In genomic region chr5:74189484-74190160, GRCm38 (mm10) we compare ENCODE assay signal across 15 mouse cellular contexts. TPM values are rescaled to one million over a fixed set of nuclear protein-coding genes. Genes with fewer than 3 reads are reported as not detected.
DNase-seq lines count a peak whose midpoint lies in the region; ATAC-seq and TF ChIP-seq lines count a peak whose summit lies in the region.
"Had no signal": no experiment of that assay in that cellular context is flagged by ENCODE, and none has a peak within 500 bp of the region (broad histone marks: within the 10 kb centered on the region; RNA-seq: fewer than 3 reads in every experiment).

No protein-coding gene starts in this region.

- DNase-seq in heart, postnatal 25 days (ENCODE audit: low spot score), result no peak
- DNase-seq in layer of hippocampus, adult 2 months (ENCODE audit: low spot score in 2 of 2), result no peak
- DNase-seq in layer of hippocampus, postnatal 36 days, result no peak
- DNase-seq in brain, adult 2 months (ENCODE audit: low read depth, low spot score), result peak; percentile 79
- no peak for DNase-seq in thymus, postnatal 36 days
- DNase-seq: adrenal gland, adult 2 months; cerebellum, postnatal 25 days; retina, postnatal 1 day; thymus, adult 2 months had no signal

- no peak overlapping the region for H3K4me3 ChIP-seq in heart, embryonic 12.5 days
- peak overlapping the region; percentile 6; the same call in 1 of the 2 replicates for H3K4me3 ChIP-seq in layer of hippocampus, adult 2 months
- H3K4me3 ChIP-seq in embryonic fibroblast, embryonic 13.5 days (ENCODE audit: insufficient read depth, low read length), result no peak overlapping the region

- peak overlapping the region; percentile 41; the same call in 1 of the 2 replicates for H3K9ac ChIP-seq in heart, embryonic 12.5 days
- H3K9ac ChIP-seq: hindbrain, embryonic 14.5 days; liver, embryonic 14.5 days had no signal

- no peak for TF ChIP-seq POLR2A in embryonic fibroblast, embryonic 13.5 days (IDR thresholded peaks at IDR 0.05; ENCODE audit: low read depth, low read length)

- peak overlapping the region; percentile 31; the same call in 1 of the 2 replicates for H3K27ac ChIP-seq in heart, embryonic 12.5 days (ENCODE audit: poor library complexity, severe bottlenecking)
- H3K27ac ChIP-seq in layer of hippocampus, adult 2 months, result peak overlapping the region; percentile 74
- H3K27ac ChIP-seq in embryonic fibroblast, embryonic 13.5 days (ENCODE audit: insufficient read depth, low read length), result peak overlapping the region; percentile 1; the same call in 1 of the 2 replicates
- H3K27ac ChIP-seq: hindbrain, embryonic 14.5 days; liver, embryonic 14.5 days had no signal

- ATAC-seq in heart, embryonic 12.5 days (ENCODE audit: insufficient number of reproducible peaks, low FRiP score), result no peak
- ATAC-seq: Patski had no signal

- H3K27me3 ChIP-seq in heart, embryonic 12.5 days (replicated peaks), result no peaks in the 10 kb centered on the region
- H3K27me3 ChIP-seq: Patski had no signal

- 69% methylated on average over 9 of the region's 9 CpGs for WGBS in heart, embryonic 12.5 days

- intact Hi-C loops in heart, postnatal 25 days (cut with DNase I), result loop anchor here (10.0 kb wide), 1 partner anchor 185 kb away; no protein-coding TSS in a partner anchor

- no peaks in the 10 kb centered on the region for H3K9me3 ChIP-seq in heart, embryonic 12.5 days (replicated peaks)

- peaks cover 46% of the 10 kb centered on the region for H3K4me1 ChIP-seq in heart, embryonic 12.5 days (replicated peaks)
- no peaks in the 10 kb centered on the region; the same call in none of the 2 replicates for H3K4me1 ChIP-seq in embryonic fibroblast, embryonic 13.5 days (ENCODE audit: control insufficient read depth, insufficient read depth, low read length)

- no peaks in the 10 kb centered on the region for H3K36me3 ChIP-seq in heart, embryonic 12.5 days

- no peak for TF ChIP-seq CTCF in layer of hippocampus, adult 2 months (conservative IDR thresholded peaks at IDR 0.05)
- no peak for TF ChIP-seq CTCF in embryonic fibroblast, embryonic 13.5 days (IDR thresholded peaks at IDR 0.05; ENCODE audit: borderline replicate concordance, insufficient read depth, low read length)

- H3K4me2 ChIP-seq in heart, embryonic 12.5 days, result 0 out of 2 replicates have a peak overlapping the region, but pooled peaks have one; percentile 3
- H3K4me2 ChIP-seq: hindbrain, embryonic 14.5 days; midbrain, embryonic 11.5 days had no signal

RNA-seq across cellular contexts. Expression of gene Rasl11b, which starts 5.5 kb away (rescaled TPM):
- 107 TPM in 2 replicates for polyA plus RNA-seq in heart, embryonic 12.5 days (2016; fragmentation: Nextera tagmentation; extraction: Ambion mirVana)
- 10 to 100 TPM; 35.8 to 50.2 TPM for total RNA-seq in heart, postnatal 25 days (2021)
- total RNA-seq in layer of hippocampus, adult 2 months (2021), result 10 to 100 TPM; 65.6 to 75.4 TPM
- total RNA-seq in layer of hippocampus, postnatal 36 days (2021), result 10 to 100 TPM; 72.7 to 74.2 TPM
- 13.9 and 22.0 TPM in 2 replicates for polyA plus RNA-seq in embryonic fibroblast, embryonic 13.5 days (2011; ENCODE audit: insufficient read length, low read depth, missing spikeins)

Comparison
In these comparisons a context has a peak if more than half of its experiments do, and no peak if none do; other contexts are left out.
1. H3K27ac ChIP-seq: peak in every context shown above with its lines; median percentile 74 in layer of hippocampus, adult 2 months; 31 in heart, embryonic 12.5 days; 1 in embryonic fibroblast, embryonic 13.5 days.